Mouse (Mus musculus) kidney, adult 2 months (tissue): ENCODE measurements around the gene Insr. TPM values are rescaled to one million over a fixed set of nuclear protein-coding genes. Genes with fewer than 3 reads are reported as not detected.

Source experiments
- polyA plus RNA-seq: library from polyadenylated mRNA; depleted of rRNA; stranded (reverse); fragments of >200 nt; gene quantifications from 2 replicates; pipeline ENCODE4 v1.2.3, GENCODE M21; 2012; rRNA removed

Gene Insr
- polyA plus RNA-seq, 1 experiment: 26.8 TPM

Other genes starting within 250 kb of the Insr start
- 0.12 and 1.1 TPM in 2 replicates for gene A430078G23Rik, start 73.8 kb upstream of the Insr start, polyA plus RNA-seq
- 37.9 and 38.9 TPM in 2 replicates for gene Arhgef18, start 113.4 kb upstream of the Insr start, polyA plus RNA-seq
- gene Pex11g, start 188.1 kb upstream of the Insr start, polyA plus RNA-seq: 15.1 and 15.5 TPM in 2 replicates
- 0.05 and 0.11 TPM in 2 replicates for gene Tex45, start 191.2 kb upstream of the Insr start, polyA plus RNA-seq
- gene Zfp358, start 213.5 kb upstream of the Insr start, polyA plus RNA-seq: 43.2 and 58.6 TPM in 2 replicates
- 239 and 302 TPM in 2 replicates for gene Mcoln1, start 220.8 kb upstream of the Insr start, polyA plus RNA-seq
- 53.3 and 70.7 TPM in 2 replicates for gene Pnpla6, start 235.8 kb upstream of the Insr start, polyA plus RNA-seq